9 mouse cellular contexts compared by ENCODE assay signal in genomic region chr10:89205858-89206257, GRCm38 (mm10).
A peak's percentile ranks its signal among the peaks of the same experiment; 100 is the strongest.
DNase-seq lines count a peak whose midpoint lies in the region; ATAC-seq and TF ChIP-seq lines count a peak whose summit lies in the region.
"Had no signal": no experiment of that assay in that cellular context is flagged by ENCODE, and none has a peak within 500 bp of the region (broad histone marks: within the 10 kb centered on the region; RNA-seq: fewer than 3 reads in every experiment).

No protein-coding gene starts in this region.

- TF ChIP-seq CTCF in heart, postnatal 0 days (IDR thresholded peaks at IDR 0.05; ENCODE audit: low read depth), result peak; percentile 53

- no peaks in the 10 kb centered on the region for H3K9me3 ChIP-seq in heart, postnatal 0 days (replicated peaks; ENCODE audit: control insufficient read depth, low read length)
- no peaks in the 10 kb centered on the region for H3K9me3 ChIP-seq in heart, embryonic 11.5 days (replicated peaks; ENCODE audit: control insufficient read depth, low read length)
- H3K9me3 ChIP-seq: neural tube, embryonic 13.5 days had no signal

- no peak for ATAC-seq in heart, postnatal 0 days (ENCODE audit: insufficient read depth, low read depth)
- no peak for ATAC-seq in heart, embryonic 11.5 days (replicated peaks; ENCODE audit: insufficient number of reproducible peaks, low FRiP score, low TSS enrichment)

- TF ChIP-seq EP300 in heart, postnatal 0 days (IDR thresholded peaks at IDR 0.05; ENCODE audit: low read depth), result no peak

- no peaks in the 10 kb centered on the region for H3K27me3 ChIP-seq in heart, postnatal 0 days (ENCODE audit: control insufficient read depth, insufficient read depth, low read length)
- H3K27me3 ChIP-seq in heart, embryonic 11.5 days (ENCODE audit: control insufficient read depth, insufficient read depth, low read length), result no peaks in the 10 kb centered on the region
- H3K27me3 ChIP-seq: neural tube, embryonic 13.5 days had no signal

- WGBS in heart, postnatal 0 days, result 49% methylated on average over 2 of the region's 2 CpGs
- WGBS in heart, embryonic 11.5 days (ENCODE audit: insufficient replicate concordance), result 47% methylated on average over 2 of the region's 2 CpGs

- H3K27ac ChIP-seq in heart, postnatal 0 days (ENCODE audit: low read depth), result no peak overlapping the region
- H3K27ac ChIP-seq in heart, embryonic 11.5 days (ENCODE audit: low read depth, low read length), result no peak overlapping the region
- H3K27ac ChIP-seq: neural tube, embryonic 13.5 days had no signal

- H3K4me2 ChIP-seq in heart, postnatal 0 days (ENCODE audit: low read depth, low read length), result no peak overlapping the region
- no peak overlapping the region for H3K4me2 ChIP-seq in heart, embryonic 11.5 days
- H3K4me2 ChIP-seq: neural tube, embryonic 13.5 days had no signal

- no peaks in the 10 kb centered on the region for H3K36me3 ChIP-seq in heart, postnatal 0 days (replicated peaks; ENCODE audit: control insufficient read depth, insufficient read depth, low read length)
- no peaks in the 10 kb centered on the region for H3K36me3 ChIP-seq in heart, embryonic 11.5 days (ENCODE audit: control insufficient read depth, insufficient read depth, low read length)
- H3K36me3 ChIP-seq: neural tube, embryonic 13.5 days had no signal

- H3K4me1 ChIP-seq in heart, postnatal 0 days (ENCODE audit: control insufficient read depth, insufficient read depth), result no peaks in the 10 kb centered on the region
- no peaks in the 10 kb centered on the region for H3K4me1 ChIP-seq in heart, embryonic 11.5 days (ENCODE audit: control insufficient read depth, insufficient read depth, low read length)
- H3K4me1 ChIP-seq: neural tube, embryonic 13.5 days had no signal

- no peak for DNase-seq in heart, postnatal 0 days (ENCODE audit: low spot score)
- DNase-seq in right cerebral cortex, adult 2 months (ENCODE audit: low spot score in 2 of 2), result peak; percentile 55 to 63
- no peak for DNase-seq in right cerebral cortex, postnatal 25 days
- peak; percentile 33 to 56 for DNase-seq in adrenal gland, postnatal 36 days
- peak; percentile 6 for DNase-seq in kidney, postnatal 14 days
- no peak for DNase-seq in ovary, postnatal 36 days (ENCODE audit: low spot score)
- no peak for DNase-seq in Muller cell, postnatal 12 days (ENCODE audit: inconsistent ontology term)

- H3K9ac ChIP-seq in heart, postnatal 0 days (replicated peaks; ENCODE audit: low read depth, low read length), result no peak overlapping the region
- no peak overlapping the region for H3K9ac ChIP-seq in heart, embryonic 11.5 days (ENCODE audit: low read depth, low read length)
- H3K9ac ChIP-seq: neural tube, embryonic 13.5 days had no signal

- no peak overlapping the region for H3K4me3 ChIP-seq in heart, postnatal 0 days (ENCODE audit: low read depth, low read length)
- no peak overlapping the region for H3K4me3 ChIP-seq in heart, embryonic 11.5 days (ENCODE audit: low read depth, low read length)
- H3K4me3 ChIP-seq: neural tube, embryonic 13.5 days had no signal

Comparison
In these comparisons a context has a peak if more than half of its experiments do, and no peak if none do; other contexts are left out.
1. DNase-seq: peak in right cerebral cortex, adult 2 months (2 of 2), adrenal gland, postnatal 36 days (2 of 2) and kidney, postnatal 14 days (single experiment); none in heart, postnatal 0 days (single experiment), right cerebral cortex, postnatal 25 days (single experiment), ovary, postnatal 36 days (single experiment) and Muller cell, postnatal 12 days (single experiment).